ENCODE assay signal across 40 mouse cellular contexts in genomic region chr10:61156453-61156852, GRCm38 (mm10). TPM values are rescaled to one million over a fixed set of nuclear protein-coding genes. Genes with fewer than 3 reads are reported as not detected.
"Had no signal": no experiment of that assay in that cellular context is flagged by ENCODE, and none has a peak within 500 bp of the region (broad histone marks: within the 10 kb centered on the region; RNA-seq: fewer than 3 reads in every experiment).

No protein-coding gene starts in this region.

- ATAC-seq: hindbrain, embryonic 16.5 days; hindbrain, postnatal 0 days; inflammation-experienced regulatory T-cells, adult 6 months; intestine, embryonic 15.5 days; intestine, embryonic 16.5 days; intestine, postnatal 0 days had no signal

- H3K27me3 ChIP-seq: heart, embryonic 12.5 days; heart, embryonic 13.5 days; heart, embryonic 15.5 days; hindbrain, embryonic 12.5 days; hindbrain, embryonic 13.5 days; hindbrain, embryonic 15.5 days; intestine, embryonic 15.5 days; kidney, embryonic 15.5 days had no signal

- H3K27ac ChIP-seq: heart, embryonic 10.5 days; heart, embryonic 13.5 days; heart, embryonic 15.5 days; hindbrain, embryonic 10.5 days; hindbrain, embryonic 12.5 days; hindbrain, embryonic 13.5 days; hindbrain, embryonic 14.5 days; hindbrain, embryonic 15.5 days; hindbrain, postnatal 0 days; intestine, embryonic 15.5 days; kidney, embryonic 15.5 days; kidney, postnatal 0 days; layer of hippocampus, adult 2 months had no signal

- DNase-seq: heart, postnatal 10 days; heart, postnatal 14 days; heart, postnatal 36 days; heart, postnatal 4 days; kidney, adult 11 months; kidney, adult 18-20 months; kidney, adult 2 months; kidney, adult 8-10 months; kidney, adult 9 months; kidney, postnatal 10 days; kidney, postnatal 14 days; kidney, postnatal 25 days; kidney, postnatal 36 days; kidney, postnatal 4 days; layer of hippocampus, adult 9-11 months; layer of hippocampus, postnatal 36 days had no signal

- H3K4me1 ChIP-seq: heart, embryonic 15.5 days; hindbrain, embryonic 10.5 days; hindbrain, embryonic 12.5 days; hindbrain, embryonic 13.5 days; hindbrain, embryonic 15.5 days; intestine, embryonic 15.5 days; kidney, embryonic 15.5 days had no signal

- H3K4me2 ChIP-seq: heart, embryonic 11.5 days; heart, embryonic 12.5 days; heart, embryonic 13.5 days; heart, embryonic 15.5 days; hindbrain, embryonic 12.5 days; hindbrain, embryonic 13.5 days; hindbrain, embryonic 14.5 days; hindbrain, embryonic 15.5 days; intestine, embryonic 15.5 days; kidney, embryonic 15.5 days had no signal

- H3K9ac ChIP-seq: heart, embryonic 12.5 days; heart, embryonic 13.5 days; heart, embryonic 15.5 days; hindbrain, embryonic 12.5 days; hindbrain, embryonic 13.5 days; hindbrain, embryonic 14.5 days; hindbrain, embryonic 15.5 days; intestine, embryonic 15.5 days; kidney, embryonic 15.5 days had no signal

- H3K36me3 ChIP-seq: heart, embryonic 10.5 days; heart, embryonic 12.5 days; heart, embryonic 13.5 days; heart, embryonic 15.5 days; hindbrain, embryonic 10.5 days; hindbrain, embryonic 12.5 days; hindbrain, embryonic 13.5 days; hindbrain, embryonic 15.5 days; intestine, embryonic 15.5 days; kidney, embryonic 15.5 days had no signal

- H3K4me3 ChIP-seq: heart, embryonic 10.5 days; heart, embryonic 12.5 days; heart, embryonic 13.5 days; heart, embryonic 15.5 days; hindbrain, embryonic 10.5 days; hindbrain, embryonic 12.5 days; hindbrain, embryonic 13.5 days; hindbrain, embryonic 15.5 days; intestine, embryonic 15.5 days; kidney, embryonic 15.5 days; layer of hippocampus, adult 2 months had no signal

- H3K9me3 ChIP-seq: heart, embryonic 10.5 days; heart, embryonic 12.5 days; heart, embryonic 13.5 days; heart, embryonic 15.5 days; hindbrain, embryonic 10.5 days; hindbrain, embryonic 12.5 days; hindbrain, embryonic 13.5 days; hindbrain, embryonic 15.5 days; intestine, embryonic 15.5 days; kidney, embryonic 15.5 days had no signal

RNA-seq across cellular contexts. Expression of gene Tbata, which starts 15.3 kb away (rescaled TPM):
- total RNA-seq: heart, postnatal 10 days; heart, postnatal 25 days; heart, postnatal 36 days; heart, postnatal 4 days; hematopoietic stem cell, adult 5-6 weeks had no signal
- polyA plus RNA-seq: heart, embryonic 10.5 days; heart, embryonic 11.5 days; heart, embryonic 12.5 days; heart, embryonic 13.5 days; heart, embryonic 14.5 days; hindbrain, embryonic 13.5 days; hindbrain, embryonic 14.5 days; inflammation-experienced regulatory T-cells, adult 6 months; intestine, embryonic 14.5 days; intestine, embryonic 15.5 days; intestine, embryonic 16.5 days; intestine, postnatal 0 days; kidney, embryonic 14.5 days had no signal
